Mouse (Mus musculus): ENCODE measurements around the gene Maml3.

Maml3 gene

GRCm38 (mm10) chr3:51952728-51953623, 151.9 kb downstream of the Maml3 start:
- DNase-seq (ENCODE audit: low spot score): no peak

GRCm38 (mm10) chr3:51952267-51952666, 152.6 kb downstream of the Maml3 start:
- DNase-seq (ENCODE audit: low spot score): no peak

- DNase-seq (ENCODE audit: low spot score): no peak
These were observed 155.2 kb downstream of the Maml3 start for GRCm38 (mm10) chr3:51949651-51950050.

GRCm38 (mm10) chr3:51947168-51947567, 157.7 kb downstream of the Maml3 start:
- no peak for DNase-seq (ENCODE audit: low spot score)

GRCm38 (mm10) chr3:51943642-51944041, 161.2 kb downstream of the Maml3 start:
- peak; percentile 68 for DNase-seq (ENCODE audit: low spot score)

GRCm38 (mm10) chr3:51941781-51942180, 163.1 kb downstream of the Maml3 start:
- DNase-seq (ENCODE audit: low spot score): peak; percentile 74

- no peak for DNase-seq (ENCODE audit: low spot score)
These were observed 165.0 kb downstream of the Maml3 start for GRCm38 (mm10) chr3:51939864-51940263.

GRCm38 (mm10) chr3:51939054-51939453, 165.8 kb downstream of the Maml3 start:
- DNase-seq (ENCODE audit: low spot score): no peak

GRCm38 (mm10) chr3:51937176-51937575, 167.7 kb downstream of the Maml3 start:
- DNase-seq (ENCODE audit: low spot score): no peak

- DNase-seq (ENCODE audit: low spot score): no peak
These were observed 170.1 kb downstream of the Maml3 start for GRCm38 (mm10) chr3:51934531-51935485.

GRCm38 (mm10) chr3:51928188-51928587, 176.7 kb downstream of the Maml3 start:
- peak; percentile 19 for DNase-seq (ENCODE audit: low spot score)

- no peak for DNase-seq (ENCODE audit: low spot score)
These were observed 177.3 kb downstream of the Maml3 start for GRCm38 (mm10) chr3:51927591-51927990.

GRCm38 (mm10) chr3:51927043-51927442, 177.8 kb downstream of the Maml3 start:
- no peak for DNase-seq (ENCODE audit: low spot score)

- peak; percentile 23 for DNase-seq (ENCODE audit: low spot score)
These were observed 179.1 kb downstream of the Maml3 start for GRCm38 (mm10) chr3:51925758-51926157.

GRCm38 (mm10) chr3:51924636-51925035, 180.2 kb downstream of the Maml3 start:
- no peak for DNase-seq (ENCODE audit: low spot score)

GRCm38 (mm10) chr3:51923800-51924199, 181.1 kb downstream of the Maml3 start:
- DNase-seq (ENCODE audit: low spot score): no peak

GRCm38 (mm10) chr3:51916902-51917301, 188.0 kb downstream of the Maml3 start:
- DNase-seq (ENCODE audit: low spot score): no peak

- DNase-seq (ENCODE audit: low spot score): peak; percentile 44
These were observed 188.6 kb downstream of the Maml3 start for GRCm38 (mm10) chr3:51916060-51916870.

GRCm38 (mm10) chr3:51915415-51915814, 189.5 kb downstream of the Maml3 start:
- no peak for DNase-seq (ENCODE audit: low spot score)

GRCm38 (mm10) chr3:51914900-51915299, 190.0 kb downstream of the Maml3 start:
- DNase-seq (ENCODE audit: low spot score): no peak

- DNase-seq (ENCODE audit: low spot score): no peak
These were observed 191.4 kb downstream of the Maml3 start for GRCm38 (mm10) chr3:51913498-51913897.

GRCm38 (mm10) chr3:51912214-51912613, 192.7 kb downstream of the Maml3 start:
- peak; percentile 32 for DNase-seq (ENCODE audit: low spot score)

All from MN1 (cell line).